Mouse (Mus musculus) small intestine, adult 2 months (tissue): ENCODE measurements at regions not wholly inside any gene's neighbourhood (a gene's known extent, or its start where the extent isn't known, plus 50 kb on each side); places are given as distances from the start of the nearest gene placed in this dataset.

Experiments
- H3K27ac ChIP-seq: fragments of 200-500 bp; 2 replicates; pipeline ENCODE4 v1.5.1; 2012; ENCODE audit warnings: low read depth, low read length, control low read depth, inconsistent platforms; ENCODE audit not compliant: insufficient read depth
- H3K27me3 ChIP-seq: fragments of 200-500 bp; 2 replicates; pipeline ENCODE4 v1.6.1; 2012; ENCODE audit warnings: mild to moderate bottlenecking, moderate library complexity, low read length, inconsistent platforms; ENCODE audit not compliant: control insufficient read depth, insufficient read depth
- H3K36me3 ChIP-seq: fragments of 200-500 bp; 2 replicates; pipeline ENCODE4 v1.6.1; 2012; ENCODE audit warnings: mild to moderate bottlenecking, low read length, control low read depth, inconsistent platforms; ENCODE audit not compliant: control insufficient read depth, insufficient read depth
- H3K4me1 ChIP-seq: fragments of 200-500 bp; 2 replicates; pipeline ENCODE4 v1.6.1; 2012; ENCODE audit warnings: low read length, inconsistent platforms, mixed read lengths; ENCODE audit not compliant: control insufficient read depth, insufficient read depth, insufficient read length
- H3K4me3 ChIP-seq: fragments of 200-500 bp; 2 replicates; pipeline ENCODE4 v1.5.1; 2012; ENCODE audit warnings: low read depth, mild to moderate bottlenecking, control low read depth, inconsistent platforms, low read length, moderate library complexity
- CTCF ChIP-seq: fragments of 200-500 bp; IDR thresholded peaks from 2 replicates; pipeline ENCODE4 v1.5.1; 2012; ENCODE audit warnings: low read depth, mild to moderate bottlenecking, control low read depth, inconsistent platforms, low read length, moderate library complexity, mixed read lengths; ENCODE audit not compliant: insufficient replicate concordance, insufficient read length; ENCODE audit errors: extremely low read depth
- POLR2A ChIP-seq: fragments of 200-500 bp; IDR thresholded peaks from 2 replicates; pipeline ENCODE4 v1.6.1; 2012; ENCODE audit warnings: low read depth, mild to moderate bottlenecking, control low read depth, inconsistent platforms, low read length, moderate library complexity
- WGBS: fragments of 180-500 bp; shearing (Covaris S2); methylation state at CpG from one replicate; pipeline ENCODE4 v1.1.7; 2018; 5-methylcytosine and 5-hydroxymethylcytosine counted together

- WGBS = 75% methylated on average over 11 of the region's 11 CpGs
- Histone ChIP-seq H3K4me1 (no peaks in the 10 kb centered on the region), H3K36me3 (no peaks in the 10 kb centered on the region), H3K4me3 (no peak overlapping the region), H3K27me3 (no peaks in the 10 kb centered on the region), H3K27ac (no peak overlapping the region)
- TF ChIP-seq POLR2A = no peak
- TF ChIP-seq CTCF = no peak
Observed at GRCm38 (mm10) chr7:68440661-68441150, 167.1 kb downstream of the Fam169b start.

GRCm38 (mm10) chr7:68428946-68429345 lies 155.3 kb downstream of the Fam169b start:
- Histone ChIP-seq H3K4me3 (no peak overlapping the region), H3K4me1 (no peaks in the 10 kb centered on the region), H3K36me3 (no peaks in the 10 kb centered on the region), H3K27me3 (no peaks in the 10 kb centered on the region), H3K27ac (no peak overlapping the region)
- TF ChIP-seq CTCF = no peak
- no peak for TF ChIP-seq POLR2A
- whole genome bisulfite sequencing = 81% methylated on average over 4 of the region's 4 CpGs

GRCm38 (mm10) chr7:68415890-68416289 lies 142.3 kb downstream of the Fam169b start:
- Histone ChIP-seq H3K27ac (no peak overlapping the region), H3K36me3 (no peaks in the 10 kb centered on the region), H3K4me3 (no peak overlapping the region), H3K4me1 (no peaks in the 10 kb centered on the region), H3K27me3 (no peaks in the 10 kb centered on the region)
- 59% methylated on average over 7 of the region's 7 CpGs for WGBS
- no peak for TF ChIP-seq CTCF
- no peak for TF ChIP-seq POLR2A

- Histone ChIP-seq H3K36me3 (no peaks in the 10 kb centered on the region), H3K27me3 (no peaks in the 10 kb centered on the region), H3K4me1 (no peaks in the 10 kb centered on the region), H3K27ac (no peak overlapping the region), H3K4me3 (no peak overlapping the region)
- 45% methylated on average over 1 of the region's 1 CpGs for WGBS
- no peak for TF ChIP-seq CTCF
- TF ChIP-seq POLR2A = no peak
Observed at GRCm38 (mm10) chr7:68412786-68413185, 139.1 kb downstream of the Fam169b start.
